Mouse (Mus musculus) MEL (cell line): Measurements from ENCODE around the gene Uhrf1bp1l. TPM values are rescaled to one million over a fixed set of nuclear protein-coding genes. Genes with fewer than 3 reads are reported as not detected.

Experiments used
- DNase-seq: peaks from one replicate; pipeline ENCODE4 v3.0.0; 2011; ENCODE audit warnings: low read depth, low spot score
- H3K27ac ChIP-seq: 2 replicates; pipeline ENCODE4 v1.5.1; 2012; ENCODE audit warnings: low read depth, mild to moderate bottlenecking, control low read depth, low read length, moderate library complexity; ENCODE audit not compliant: control insufficient read depth
- H3K27me3 ChIP-seq, 2 experiments: fragments of 150-350 bp in 1 of 2; sonication (generic) in 1 of 2; 2 replicates each; pipeline ENCODE4 v1.6.1; 2012; ENCODE audit warnings: low read length in 2 of 2, mild to moderate bottlenecking in 2 of 2, improper control_type of control experiment in 1 of 2, moderate library complexity in 1 of 2; ENCODE audit not compliant: insufficient read depth in 2 of 2, control insufficient read depth in 1 of 2
- H3K36me3 ChIP-seq, 2 experiments: 2 replicates each; pipeline ENCODE4 v1.6.1; 2012 to 2014; ENCODE audit warnings: low read length in 2 of 2, improper control_type of control experiment in 1 of 2, inconsistent platforms in 1 of 2, mild to moderate bottlenecking in 1 of 2; ENCODE audit not compliant: insufficient read depth in 2 of 2, control insufficient read depth in 1 of 2
- H3K4me1 ChIP-seq, 2 experiments: fragments of 150-350 bp in 1 of 2; sonication (generic) in 1 of 2; 2 replicates each; pipeline ENCODE4 v1.6.1; 2012; ENCODE audit warnings: low read length in 2 of 2, improper control_type of control experiment in 1 of 2, mild to moderate bottlenecking in 1 of 2; ENCODE audit not compliant: insufficient read depth in 2 of 2, control insufficient read depth in 1 of 2
- H3K4me3 ChIP-seq, 2 experiments: fragments of 150-350 bp in 1 of 2; sonication (generic) in 1 of 2; 2 replicates each; pipeline ENCODE4 v1.5.1; 2012; ENCODE audit warnings: low read depth in 2 of 2, low read length in 2 of 2, mild to moderate bottlenecking in 2 of 2, moderate library complexity in 2 of 2, control low read depth in 1 of 2, improper control_type of control experiment in 1 of 2; ENCODE audit not compliant: control insufficient read depth in 1 of 2, insufficient read depth in 1 of 2
- H3K79me2 ChIP-seq: 2 replicates; pipeline ENCODE4 v1.6.1; 2012; ENCODE audit warnings: mild to moderate bottlenecking, low read length, moderate library complexity; ENCODE audit not compliant: control insufficient read depth, poor library complexity, insufficient read depth
- H3K9ac ChIP-seq: 2 replicates; pipeline ENCODE4 v1.6.1; 2012; ENCODE audit warnings: low read depth, mild to moderate bottlenecking, control low read depth, low read length, moderate library complexity; ENCODE audit not compliant: control insufficient read depth, poor library complexity, severe bottlenecking
- H3K9me3 ChIP-seq: fragments of 150-350 bp; sonication (generic); replicated peaks from 2 replicates; pipeline ENCODE4 v1.6.1; 2012; ENCODE audit warnings: mild to moderate bottlenecking, low read length, improper control_type of control experiment, moderate library complexity; ENCODE audit not compliant: insufficient read depth
- CHD2 ChIP-seq: IDR thresholded peaks from 2 replicates; pipeline ENCODE4 v1.6.1; 2011; ENCODE audit warnings: low read length, improper control_type of control experiment
- CTCF ChIP-seq, 3 experiments: IDR thresholded peaks in 2 of 3; conservative IDR thresholded peaks in 1 of 3; 2 replicates each; pipeline ENCODE4 v1.5.1; 2011 to 2012; ENCODE audit warnings: low read length in 3 of 3, low read depth in 2 of 3, mild to moderate bottlenecking in 2 of 3, improper control_type of control experiment in 1 of 3, inconsistent platforms in 1 of 3, mixed read lengths in 1 of 3, moderate library complexity in 1 of 3; ENCODE audit not compliant: control insufficient read depth in 1 of 3, insufficient read depth in 1 of 3, poor library complexity in 1 of 3, severe bottlenecking in 1 of 3
- E2F4 ChIP-seq: IDR thresholded peaks from 2 replicates; pipeline ENCODE4 v1.6.1; 2011; ENCODE audit warnings: low read depth, low read length, improper control_type of control experiment, borderline replicate concordance
- EP300 ChIP-seq, 2 experiments: IDR thresholded peaks; 2 replicates each; pipeline ENCODE4 v1.6.1; 2011; ENCODE audit warnings: improper control_type of control experiment in 2 of 2, low read length in 2 of 2, low read depth in 1 of 2, mild to moderate bottlenecking in 1 of 2
- ETS1 ChIP-seq: IDR thresholded peaks from 2 replicates; pipeline ENCODE4 v1.6.1; 2012; ENCODE audit warnings: low read depth, mild to moderate bottlenecking, inconsistent platforms, low read length, improper control_type of control experiment, moderate library complexity
- GABPA ChIP-seq: IDR thresholded peaks from 2 replicates; pipeline ENCODE4 v1.6.1; 2012; ENCODE audit warnings: low read depth, mild to moderate bottlenecking, inconsistent platforms, low read length, improper control_type of control experiment, moderate library complexity
- MAFK ChIP-seq: IDR thresholded peaks from 2 replicates; pipeline ENCODE4 v1.6.1; 2011; ENCODE audit warnings: low read depth, mild to moderate bottlenecking, low read length, improper control_type of control experiment, borderline replicate concordance
- MAX ChIP-seq: IDR thresholded peaks from 2 replicates; pipeline ENCODE4 v1.6.1; 2011; ENCODE audit warnings: low read length, improper control_type of control experiment
- MYB ChIP-seq: IDR thresholded peaks from 2 replicates; pipeline ENCODE4 v1.6.1; 2011; ENCODE audit warnings: mild to moderate bottlenecking, low read depth, low read length, improper control_type of control experiment
- MYC ChIP-seq: IDR thresholded peaks from 2 replicates; pipeline ENCODE4 v1.6.1; 2011; ENCODE audit warnings: low read depth, mild to moderate bottlenecking, low read length, improper control_type of control experiment, moderate library complexity
- NRF1 ChIP-seq: IDR thresholded peaks from 2 replicates; pipeline ENCODE4 v1.6.1; 2014; ENCODE audit warnings: low read depth, mild to moderate bottlenecking, inconsistent platforms, low read length, improper control_type of control experiment, moderate library complexity; ENCODE audit not compliant: poor library complexity, insufficient read depth, severe bottlenecking
- POLR2A ChIP-seq, 2 experiments: IDR thresholded peaks; 2 replicates each; pipeline ENCODE4 v1.6.1; 2011 to 2012; ENCODE audit warnings: low read length in 2 of 2, mild to moderate bottlenecking in 2 of 2, control low read depth in 1 of 2, improper control_type of control experiment in 1 of 2, low read depth in 1 of 2, moderate library complexity in 1 of 2; ENCODE audit not compliant: control insufficient read depth in 1 of 2, insufficient read depth in 1 of 2, poor library complexity in 1 of 2
- RAD21 ChIP-seq: IDR thresholded peaks from 2 replicates; pipeline ENCODE4 v1.6.1; 2011; ENCODE audit warnings: mild to moderate bottlenecking, low read depth, low read length, improper control_type of control experiment
- SIN3A ChIP-seq: IDR thresholded peaks from 2 replicates; pipeline ENCODE4 v1.6.1; 2012; ENCODE audit warnings: low read length, improper control_type of control experiment, inconsistent platforms
- SMC3 ChIP-seq: IDR thresholded peaks from 2 replicates; pipeline ENCODE4 v1.6.1; 2011; ENCODE audit warnings: low read depth, low read length, improper control_type of control experiment
- TAL1 ChIP-seq: IDR thresholded peaks from 2 replicates; pipeline ENCODE4 v1.6.1; 2012; ENCODE audit warnings: mild to moderate bottlenecking, inconsistent platforms, low read length, moderate library complexity, mixed read lengths
- TBP ChIP-seq: IDR thresholded peaks from 2 replicates; pipeline ENCODE4 v1.8.0; 2011; ENCODE audit warnings: low read depth, low read length, improper control_type of control experiment
- TCF12 ChIP-seq: IDR thresholded peaks from 2 replicates; pipeline ENCODE4 v1.6.1; 2014; ENCODE audit warnings: low read depth, mild to moderate bottlenecking, inconsistent platforms, low read length, improper control_type of control experiment, moderate library complexity
- USF1 ChIP-seq: IDR thresholded peaks from 2 replicates; pipeline ENCODE4 v1.6.1; 2014; ENCODE audit warnings: low read depth, mild to moderate bottlenecking, inconsistent platforms, low read length, improper control_type of control experiment, moderate library complexity
- USF2 ChIP-seq, 2 experiments: IDR thresholded peaks; 2 replicates each; pipeline ENCODE4 v1.6.1; 2011 to 2012; ENCODE audit warnings: improper control_type of control experiment in 2 of 2, low read length in 2 of 2, borderline replicate concordance in 1 of 2, inconsistent platforms in 1 of 2, low read depth in 1 of 2, mild to moderate bottlenecking in 1 of 2; ENCODE audit not compliant: insufficient read depth in 1 of 2
- ZKSCAN1 ChIP-seq: IDR thresholded peaks from 2 replicates; pipeline ENCODE4 v1.6.1; 2012; ENCODE audit warnings: low read depth, mild to moderate bottlenecking, inconsistent platforms, low read length, improper control_type of control experiment, moderate library complexity
- ZMIZ1 ChIP-seq: IDR thresholded peaks from 2 replicates; pipeline ENCODE4 v1.6.1; 2012; ENCODE audit warnings: low read depth, mild to moderate bottlenecking, inconsistent platforms, low read length, improper control_type of control experiment, moderate library complexity
- ZNF384 ChIP-seq: IDR thresholded peaks from 2 replicates; pipeline ENCODE4 v1.6.1; 2012; ENCODE audit warnings: low read depth, mild to moderate bottlenecking, inconsistent platforms, low read length, improper control_type of control experiment
- polyA plus RNA-seq, 2 experiments: library from polyadenylated mRNA; stranded (reverse) in 1 of 2; unstranded in 1 of 2; fragments of >175 nt in 1 of 2; fragments of >200 nt in 1 of 2; gene quantifications; 2 replicates each; pipeline versions ENCODE4 v1.2.1 to v1.2.4; 2012; ENCODE audit warnings: low replicate concordance in 2 of 2, low read depth in 1 of 2; ENCODE audit not compliant: insufficient read length in 2 of 2, insufficient read depth in 1 of 2, missing spikeins in 1 of 2
- total RNA-seq: library from RNA; depleted of rRNA; stranded (reverse); fragments of 300-350 nt; gene quantifications from 2 replicates; pipeline ENCODE4 v1.2.3, GENCODE M21; 2012

Gene Uhrf1bp1l
- total and polyA plus RNA-seq, 3 experiments, result 23.7 to 44.8 (median 26.0) TPM

DNA sequence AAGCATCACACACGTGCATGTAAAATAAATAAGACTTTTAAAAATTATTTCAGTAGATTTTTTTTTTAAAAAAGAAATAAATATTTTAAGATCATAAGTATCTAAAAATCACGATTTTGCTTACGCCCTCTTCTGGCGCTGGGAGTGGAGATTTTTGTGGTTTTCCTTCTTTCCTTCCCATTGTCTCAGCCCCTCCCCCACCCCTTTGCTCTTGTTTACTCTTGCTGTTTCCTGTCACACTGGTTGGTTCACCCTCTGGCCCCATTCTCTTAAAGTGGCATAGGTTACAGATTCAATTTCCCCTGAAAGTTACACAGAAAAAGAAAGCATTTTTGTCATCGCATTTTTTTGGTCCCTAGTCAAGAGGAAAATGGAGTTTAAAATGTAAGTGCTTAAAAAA is 41.7 kb upstream of the Uhrf1bp1l start:
- Histone ChIP-seq H3K27me3 (no peaks in the 10 kb centered on the region; a peak in 1 of 4 replicates), H3K79me2 (no peaks in the 10 kb centered on the region), H3K27ac (no peak overlapping the region), H3K9ac (no peak overlapping the region), H3K36me3 (peaks cover 0 to 2% of the 10 kb centered on the region in 2 experiments; a peak in 2 of 4 replicates), H3K9me3 (no peaks in the 10 kb centered on the region), H3K4me3 (no peak overlapping the region), H3K4me1 (no peaks in the 10 kb centered on the region; a peak in 2 of 4 replicates)
- DNase-seq, result no peak
- TF ChIP-seq SMC3 (no peak), TCF12 (no peak), E2F4 (no peak), MYC (no peak), GABPA (no peak), TAL1 (no peak), NRF1 (no peak), CTCF (IDR thresholded peaks at IDR 0.05 in 2 of 3, conservative IDR thresholded peaks at IDR 0.05 in 1 of 3; ENCODE audit: control insufficient read depth in 1 of 3, insufficient read depth in 1 of 3, low read depth in 2 of 3, low read length in 3 of 3, poor library complexity in 1 of 3, severe bottlenecking in 1 of 3) (no peak), POLR2A (IDR thresholded peaks at IDR 0.05; ENCODE audit: control insufficient read depth in 1 of 2, insufficient read depth in 1 of 2, low read depth in 1 of 2, low read length in 2 of 2, poor library complexity in 1 of 2) (no peak), MAFK (no peak), SIN3A (no peak), TBP (no peak), CHD2 (no peak), MYB (no peak), ZMIZ1 (no peak), MAX (no peak), ZNF384 (no peak), USF1 (no peak), ETS1 (no peak), ZKSCAN1 (no peak)

DNA sequence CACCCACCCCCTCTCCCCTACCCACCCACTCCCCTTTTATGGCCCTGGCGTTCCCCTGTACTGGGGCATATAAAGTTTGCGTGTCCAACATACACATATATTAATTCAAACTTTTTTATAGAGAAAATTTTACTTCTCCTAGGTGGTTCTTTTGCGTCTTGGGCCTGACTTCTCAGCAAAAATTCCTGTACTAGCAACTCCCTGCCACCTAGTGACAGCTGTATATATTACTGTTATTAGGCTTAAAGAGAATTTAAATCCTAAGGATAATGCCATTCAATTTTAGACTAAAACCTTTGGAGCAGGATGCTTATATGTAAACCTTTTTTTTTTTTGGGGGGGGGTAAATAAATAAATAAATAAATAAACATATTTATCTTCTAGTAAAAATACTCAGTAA is 37.4 kb upstream of the Uhrf1bp1l start:
- H3K27ac ChIP-seq, result no peak overlapping the region
- H3K27me3 ChIP-seq, result no peaks in the 10 kb centered on the region; a peak in 1 of 4 replicates
- H3K4me3 ChIP-seq, result no peak overlapping the region
- no peaks in the 10 kb centered on the region for H3K36me3 ChIP-seq
- no peaks in the 10 kb centered on the region for H3K9me3 ChIP-seq
- H3K9ac ChIP-seq, result no peak overlapping the region
- H3K79me2 ChIP-seq, result no peaks in the 10 kb centered on the region
- DNase-seq, result peak; percentile 40
- no peaks in the 10 kb centered on the region for H3K4me1 ChIP-seq
- TF ChIP-seq SMC3 (peak; percentile 38), RAD21 (peak; percentile 40), EP300 (IDR thresholded peaks at IDR 0.05; ENCODE audit: low read depth in 1 of 2, low read length in 2 of 2) (no peak), USF2 (IDR thresholded peaks at IDR 0.05; ENCODE audit: borderline replicate concordance in 1 of 2, insufficient read depth in 1 of 2, low read depth in 1 of 2, low read length in 2 of 2) (no peak), CTCF (IDR thresholded peaks at IDR 0.05 in 2 of 3, conservative IDR thresholded peaks at IDR 0.05 in 1 of 3; ENCODE audit: control insufficient read depth in 1 of 3, insufficient read depth in 1 of 3, low read depth in 2 of 3, low read length in 3 of 3, poor library complexity in 1 of 3, severe bottlenecking in 1 of 3) (peak in 1 of 3 experiments; percentile 31; a peak in 2 of 6 replicates)
